Mouse (Mus musculus) midbrain, embryonic 16.5 days (tissue): ENCODE results near the gene Sap30l. TPM values are rescaled to one million over a fixed set of nuclear protein-coding genes. Genes with fewer than 3 reads are reported as not detected.

Source experiments
- ATAC-seq: fragments of 200-750 bp; cut with Nextera tagmentation; 2 replicates; pipeline ENCODE4 v1.8.0; 2017; ENCODE audit warnings: moderate TSS enrichment
- H3K27ac ChIP-seq: fragments of 300-500 bp; sonication (generic); 2 replicates; pipeline ENCODE4 v1.5.1; 2014; ENCODE audit warnings: mild to moderate bottlenecking, low read length, mixed read lengths
- H3K27me3 ChIP-seq: fragments of 300-500 bp; sonication (generic); 2 replicates; pipeline ENCODE4 v1.6.1; 2014; ENCODE audit warnings: low read depth, low read length, mixed read lengths; ENCODE audit not compliant: control insufficient read depth, insufficient read depth
- H3K36me3 ChIP-seq: fragments of 300-500 bp; sonication (generic); 2 replicates; pipeline ENCODE4 v1.6.1; 2014; ENCODE audit warnings: mild to moderate bottlenecking, low read length, moderate library complexity, mixed read lengths; ENCODE audit not compliant: control insufficient read depth, insufficient read depth
- H3K4me1 ChIP-seq: fragments of 300-500 bp; sonication (generic); 2 replicates; pipeline ENCODE4 v1.6.1; 2014; ENCODE audit warnings: mild to moderate bottlenecking, low read length, mixed read lengths; ENCODE audit not compliant: control insufficient read depth, insufficient read depth
- H3K4me2 ChIP-seq: fragments of 300-500 bp; sonication (generic); 2 replicates; pipeline ENCODE4 v1.6.1; 2014; ENCODE audit warnings: mild to moderate bottlenecking, low read length, mixed read lengths
- H3K4me3 ChIP-seq: fragments of 300-500 bp; sonication (generic); 2 replicates; pipeline ENCODE4 v1.5.1; 2014; ENCODE audit warnings: low read depth, mild to moderate bottlenecking, low read length, moderate library complexity, mixed read lengths
- H3K9ac ChIP-seq: fragments of 300-500 bp; sonication (generic); 2 replicates; pipeline ENCODE4 v1.6.1; 2014; ENCODE audit warnings: low read depth, low read length, mixed read lengths
- H3K9me3 ChIP-seq: fragments of 300-500 bp; sonication (generic); replicated peaks from 2 replicates; pipeline ENCODE4 v1.6.1; 2014; ENCODE audit warnings: mild to moderate bottlenecking, low read length, mixed read lengths; ENCODE audit not compliant: control insufficient read depth, poor library complexity, severe bottlenecking
- WGBS: fragments of 180-500 bp; shearing (Covaris S2); extraction: QIAGEN DNeasy Blood & Tissue Kit; methylation state at CpG from one replicate; pipeline ENCODE4 v1.1.7; 2014; 5-methylcytosine and 5-hydroxymethylcytosine counted together
- polyA plus RNA-seq: library from polyadenylated mRNA; unstranded; fragments of >200 nt; fragmentation: Nextera tagmentation; extraction: Ambion mirVana; gene quantifications from 2 replicates; pipeline ENCODE4 v1.2.1, GENCODE M21; 2015

The Sap30l gene
- polyA plus RNA-seq, 1 experiment from 2014 or later, result 5.9 TPM

DNA sequence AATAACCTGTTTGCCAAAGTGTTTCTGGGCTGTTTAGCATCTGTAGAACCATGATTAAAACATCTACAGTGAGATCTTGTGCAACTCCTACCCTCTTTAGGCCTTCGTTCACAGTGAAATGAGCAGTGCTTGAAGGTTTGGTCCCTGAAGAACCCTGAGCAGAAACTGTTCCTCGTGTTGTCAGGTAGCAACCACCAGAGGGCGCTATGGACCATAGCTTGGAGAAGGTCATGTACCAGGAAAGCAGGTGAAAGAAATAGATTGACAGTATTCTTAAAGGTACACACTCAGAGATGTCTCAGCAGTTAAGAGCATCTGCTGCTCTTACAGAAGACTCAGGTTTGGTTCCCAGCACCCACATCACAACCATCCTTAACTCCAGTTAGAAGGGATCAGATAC lies 13.5 kb upstream of the Sap30l start:
- Histone ChIP-seq H3K27me3 (no peaks in the 10 kb centered on the region), H3K4me2 (no peak overlapping the region), H3K36me3 (no peaks in the 10 kb centered on the region), H3K4me3 (no peak overlapping the region), H3K4me1 (peaks cover 13% of the 10 kb centered on the region), H3K9me3 (no peaks in the 10 kb centered on the region), H3K27ac (no peak overlapping the region), H3K9ac (no peak overlapping the region)
- WGBS, result 45% methylated on average over 3 of the region's 3 CpGs
- no peak for ATAC-seq

DNA sequence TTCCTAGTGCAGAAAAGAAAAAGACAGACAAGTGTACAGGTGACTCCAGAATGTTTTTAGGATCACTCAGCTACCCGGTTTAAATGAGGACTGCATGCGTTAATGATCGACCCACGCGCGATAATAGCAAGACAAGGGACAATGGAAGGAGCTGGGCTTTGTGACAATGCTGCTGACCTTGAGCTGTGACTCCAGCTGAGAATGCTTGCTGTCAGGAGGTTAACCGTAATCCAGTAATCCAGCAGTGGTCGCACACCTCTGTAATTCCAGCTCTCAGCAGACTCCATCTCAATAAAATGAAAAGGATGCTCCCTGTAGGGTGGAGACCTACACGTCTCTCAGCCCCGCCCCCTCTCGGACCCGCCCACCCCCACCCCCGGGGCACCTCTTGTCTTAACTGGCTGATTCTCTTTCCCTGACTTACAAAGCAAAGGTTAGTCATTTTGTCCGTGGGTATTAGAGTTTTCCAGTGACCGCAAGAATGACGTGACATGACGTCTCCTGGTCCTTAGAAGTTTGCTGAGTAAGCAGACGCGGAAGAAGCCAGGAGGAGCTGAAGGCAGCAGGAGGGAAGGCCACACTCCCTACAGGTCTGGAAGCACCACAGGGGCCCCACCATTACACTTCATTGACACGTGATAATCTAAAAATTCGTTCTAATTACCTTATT lies 10.4 kb upstream of the Sap30l start:
- H3K4me1 ChIP-seq, result peaks cover 13% of the 10 kb centered on the region
- no peak overlapping the region for H3K9ac ChIP-seq
- H3K4me3 ChIP-seq, result no peak overlapping the region
- H3K27ac ChIP-seq, result no peak overlapping the region
- no peaks in the 10 kb centered on the region for H3K9me3 ChIP-seq
- no peak overlapping the region for H3K4me2 ChIP-seq
- no peak for ATAC-seq
- WGBS, result 29% methylated on average over 21 of the region's 21 CpGs
- H3K27me3 ChIP-seq, result no peaks in the 10 kb centered on the region
- no peaks in the 10 kb centered on the region for H3K36me3 ChIP-seq

DNA sequence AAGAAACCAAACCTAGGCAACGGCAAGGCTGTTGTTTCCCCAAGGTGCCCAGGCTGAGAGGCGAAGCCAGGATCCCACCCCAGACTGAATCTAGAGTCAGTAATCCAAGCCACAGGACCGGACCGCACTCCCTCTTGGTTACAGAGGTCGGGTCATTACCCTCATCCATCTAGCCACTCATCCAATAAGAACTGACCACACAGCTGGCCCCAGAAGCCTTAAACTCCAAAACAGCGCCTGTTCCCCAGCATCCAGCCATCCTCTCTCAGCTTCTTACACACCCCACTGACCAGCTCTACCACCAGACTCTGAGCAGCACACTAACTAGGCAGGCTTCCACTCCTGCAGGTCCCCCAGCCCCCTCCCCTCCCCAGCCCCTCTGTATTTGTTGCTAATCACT lies 6.4 kb upstream of the Sap30l start:
- no peaks in the 10 kb centered on the region for H3K4me1 ChIP-seq
- no peak overlapping the region for H3K4me2 ChIP-seq
- H3K4me3 ChIP-seq, result no peak overlapping the region
- WGBS, result 55% methylated on average over 6 of the region's 6 CpGs
- no peak overlapping the region for H3K27ac ChIP-seq
- H3K36me3 ChIP-seq, result no peaks in the 10 kb centered on the region
- no peak for ATAC-seq
- no peaks in the 10 kb centered on the region for H3K27me3 ChIP-seq
- no peaks in the 10 kb centered on the region for H3K9me3 ChIP-seq
- H3K9ac ChIP-seq, result no peak overlapping the region

DNA sequence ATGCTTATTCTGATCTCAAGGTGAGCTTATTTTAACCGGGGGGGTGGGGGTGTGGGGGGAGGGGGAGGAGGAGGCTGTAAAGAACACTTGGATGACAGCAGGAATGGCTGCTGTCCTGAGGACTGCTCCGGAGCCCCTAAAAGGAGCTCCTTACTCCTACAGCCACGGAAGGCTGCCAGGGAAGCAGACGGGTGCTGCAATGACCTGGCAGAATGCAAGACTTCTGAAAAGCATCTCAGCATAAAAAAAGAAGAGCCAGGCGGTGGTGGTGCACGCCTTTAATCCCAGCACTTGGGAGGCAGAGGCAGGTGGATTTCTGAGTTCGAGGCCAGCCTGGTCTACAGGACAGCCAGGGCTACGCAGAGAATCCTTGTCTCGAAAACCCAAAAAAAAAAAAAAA lies 3.6 kb upstream of the Sap30l start:
- 81% methylated on average over 9 of the region's 9 CpGs for WGBS
- no peak for ATAC-seq

DNA sequence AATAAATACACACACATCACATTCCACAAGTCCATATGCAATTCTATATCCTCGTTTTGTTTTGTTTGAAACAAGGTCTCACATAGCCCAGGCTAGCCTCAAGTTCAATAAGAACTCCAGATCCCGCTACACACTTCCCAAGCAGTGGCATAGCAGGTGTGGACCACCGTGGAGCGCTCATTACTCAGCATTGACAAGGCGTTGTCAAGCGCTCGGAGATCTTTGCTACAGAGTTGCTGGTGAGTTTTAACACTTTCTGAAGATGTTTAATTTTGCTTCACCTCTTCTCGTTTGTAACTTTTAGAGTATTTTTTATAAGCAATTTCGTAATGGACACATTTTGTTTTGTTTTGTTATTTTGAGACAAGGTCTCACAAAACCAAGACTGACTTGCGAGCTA lies 2.0 kb upstream of the Sap30l start:
- no peak for ATAC-seq
- WGBS, result 87% methylated on average over 10 of the region's 10 CpGs
- no peak overlapping the region for H3K9ac ChIP-seq

More for the DNA sequence above, 3.6 kb upstream of the Sap30l start:
- Histone ChIP-seq H3K9ac (no peak overlapping the region), H3K36me3 (no peaks in the 10 kb centered on the region), H3K4me1 (peaks cover 10% of the 10 kb centered on the region), H3K27ac (no peak overlapping the region), H3K4me2 (no peak overlapping the region), H3K9me3 (no peaks in the 10 kb centered on the region), H3K27me3 (no peaks in the 10 kb centered on the region), H3K4me3 (no peak overlapping the region)

DNA sequence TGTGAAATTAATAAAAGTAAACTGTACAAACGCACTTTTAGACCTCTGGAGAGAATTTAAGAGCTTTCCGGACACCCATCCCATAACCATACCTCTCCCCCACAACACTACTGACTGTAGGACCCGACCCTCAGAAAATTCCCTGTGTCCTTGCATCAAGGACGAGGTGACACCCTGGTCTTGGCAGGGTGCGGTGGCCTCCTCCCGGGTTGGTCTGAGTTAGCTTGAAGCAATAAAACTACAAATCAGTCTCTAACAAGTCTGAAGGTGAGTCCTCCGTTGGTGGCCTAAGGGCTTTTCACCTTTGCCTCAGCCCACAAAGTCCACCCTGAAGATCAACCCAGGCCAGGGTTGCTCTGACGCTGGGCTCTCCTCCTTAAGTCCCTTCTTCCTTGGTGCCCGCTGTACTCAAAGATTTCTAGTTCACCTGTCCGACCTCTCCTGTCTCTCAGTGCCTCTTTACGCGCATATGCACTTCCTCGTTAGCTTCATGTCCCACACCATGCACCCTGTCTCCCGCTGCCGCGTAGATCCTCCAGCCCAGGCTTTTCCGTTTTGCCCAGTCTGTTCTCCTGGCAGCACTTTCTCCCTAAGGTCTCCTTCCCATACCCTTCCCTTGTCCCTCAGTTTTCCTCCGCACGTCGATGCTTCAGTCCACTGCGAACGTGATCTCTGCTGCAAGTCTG lies 1.0 kb upstream of the Sap30l start:
- no peak for ATAC-seq
- WGBS, result 17% methylated on average over 22 of the region's 22 CpGs

More for the DNA sequence above, 2.0 kb upstream of the Sap30l start:
- Histone ChIP-seq H3K27me3 (no peaks in the 10 kb centered on the region), H3K9me3 (no peaks in the 10 kb centered on the region), H3K4me1 (peaks cover 20% of the 10 kb centered on the region), H3K4me2 (no peak overlapping the region), H3K4me3 (no peak overlapping the region), H3K27ac (no peak overlapping the region), H3K36me3 (no peaks in the 10 kb centered on the region)

DNA sequence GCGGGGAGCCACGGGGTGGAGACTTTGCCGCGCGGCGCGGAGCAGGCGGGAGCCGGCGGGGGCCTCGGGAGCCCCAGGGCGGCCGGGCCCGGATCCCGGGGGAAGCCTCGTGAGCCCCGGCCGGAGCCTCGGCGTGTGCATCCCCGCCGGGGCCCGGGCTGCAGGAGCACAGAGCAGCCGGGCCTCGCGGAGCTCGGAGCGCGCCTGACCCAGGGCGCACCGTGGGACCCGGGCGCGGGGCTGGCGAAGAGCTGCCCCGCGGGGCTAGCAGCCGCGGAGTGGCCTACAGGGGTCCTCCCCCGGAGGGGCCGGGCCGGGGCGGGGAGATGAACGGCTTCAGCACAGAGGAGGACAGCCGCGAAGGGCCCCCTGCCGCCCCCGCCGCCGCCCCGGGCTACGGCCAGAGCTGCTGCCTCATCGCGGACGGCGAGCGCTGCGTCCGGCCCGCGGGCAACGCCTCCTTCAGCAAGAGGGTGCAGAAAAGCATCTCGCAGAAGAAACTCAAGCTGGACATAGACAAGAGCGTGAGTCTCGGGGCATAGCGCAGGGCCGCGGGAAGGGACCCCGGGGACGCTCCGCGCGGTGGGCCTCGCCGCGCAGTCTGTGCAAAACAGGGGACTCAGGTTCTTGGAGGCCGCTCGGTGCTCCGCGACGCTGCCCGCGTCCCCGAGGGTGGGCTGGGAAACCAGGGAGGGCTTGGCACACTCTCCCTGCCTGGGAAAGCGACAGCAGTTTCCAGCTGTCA lies 501 bp downstream of the Sap30l start:
- peak; percentile 58 for ATAC-seq
- Histone ChIP-seq H3K27ac (peak overlapping the region; percentile 48), H3K36me3 (peaks cover 4% of the 10 kb centered on the region; the same call in 1 of the 2 replicates), H3K9me3 (no peaks in the 10 kb centered on the region), H3K27me3 (no peaks in the 10 kb centered on the region), H3K4me2 (peak overlapping the region; percentile 99), H3K9ac (peak overlapping the region; percentile 90), H3K4me1 (peaks cover 20% of the 10 kb centered on the region), H3K4me3 (peak overlapping the region; percentile 82)
- under 1% methylated on average over 67 of the region's 85 CpGs for WGBS

More for the DNA sequence above, 1.0 kb upstream of the Sap30l start:
- Histone ChIP-seq H3K27ac (no peak overlapping the region), H3K9me3 (no peaks in the 10 kb centered on the region), H3K4me2 (peak overlapping the region; percentile 99), H3K4me1 (peaks cover 20% of the 10 kb centered on the region), H3K36me3 (no peaks in the 10 kb centered on the region), H3K9ac (peak overlapping the region; percentile 90), H3K4me3 (peak overlapping the region; percentile 82), H3K27me3 (no peaks in the 10 kb centered on the region)

DNA sequence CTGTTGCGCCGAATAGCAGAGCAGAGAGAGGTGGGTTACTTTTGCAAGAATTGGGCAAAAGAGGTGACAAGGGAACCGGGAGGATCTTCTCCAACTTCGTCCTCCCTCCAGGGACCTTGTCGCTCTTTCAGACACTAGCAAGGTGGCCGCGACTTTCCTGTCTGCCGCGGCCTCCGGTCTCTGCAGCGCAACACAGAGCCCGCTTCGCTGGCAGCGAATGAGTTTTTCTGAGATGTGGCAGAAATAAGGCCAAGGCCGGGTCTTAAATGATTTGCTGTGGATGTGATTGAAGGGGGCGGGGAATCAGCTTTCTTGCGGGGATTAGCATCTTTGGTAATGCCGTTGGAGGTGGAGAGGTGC lies 1.1 kb downstream of the Sap30l start:
- Histone ChIP-seq H3K9me3 (no peaks in the 10 kb centered on the region), H3K4me1 (peaks cover 20% of the 10 kb centered on the region), H3K36me3 (peaks cover 5% of the 10 kb centered on the region; the same call in 1 of the 2 replicates), H3K4me2 (peak overlapping the region; percentile 99), H3K27ac (no peak overlapping the region), H3K27me3 (no peaks in the 10 kb centered on the region), H3K4me3 (peak overlapping the region; percentile 82), H3K9ac (peak overlapping the region; percentile 90)
- WGBS, result 0% methylated on average over 18 of the region's 18 CpGs
- ATAC-seq, result no peak

DNA sequence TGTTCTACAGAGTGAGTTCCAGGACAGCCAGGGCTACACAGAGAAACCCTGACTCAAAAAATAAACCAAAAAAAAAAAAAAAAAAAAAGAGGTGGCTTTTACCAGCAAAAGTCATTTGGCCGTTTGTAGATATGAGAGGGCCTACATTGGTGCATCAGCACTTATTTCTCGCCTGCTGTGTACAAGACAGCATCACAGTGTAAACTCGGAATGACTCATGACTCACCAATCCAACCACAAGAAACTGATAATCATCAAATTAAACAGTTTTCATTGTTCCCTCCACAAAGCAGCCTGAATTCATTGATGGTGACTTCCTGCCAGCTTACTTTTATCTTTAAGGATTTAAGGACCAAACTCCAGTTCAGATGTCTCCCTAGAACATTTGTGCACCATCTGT lies 3.6 kb downstream of the Sap30l start:
- Histone ChIP-seq H3K9ac (no peak overlapping the region), H3K4me3 (no peak overlapping the region), H3K4me2 (no peak overlapping the region), H3K27me3 (no peaks in the 10 kb centered on the region), H3K36me3 (peaks cover 5% of the 10 kb centered on the region), H3K27ac (no peak overlapping the region), H3K9me3 (no peaks in the 10 kb centered on the region), H3K4me1 (peaks cover 20% of the 10 kb centered on the region)
- no peak for ATAC-seq
- WGBS, result 80% methylated on average over 3 of the region's 3 CpGs
